Mouse (Mus musculus) monocyte, adult 5-6 weeks (primary cell): ENCODE data around the gene Cdh22. TPM values are rescaled to one million over a fixed set of nuclear protein-coding genes. Genes with fewer than 3 reads are reported as not detected.
A peak's percentile ranks its signal among the peaks of the same experiment; 100 is the strongest.

Experiments used
- ATAC-seq: fragments of 153-309, 156-312 bp; replicated peaks from 2 replicates; pipeline ENCODE4 v1.8.0; 2017; ENCODE audit warnings: mild to moderate bottlenecking; ENCODE audit not compliant: low TSS enrichment, insufficient number of reproducible peaks, severe bottlenecking, poor library complexity, low FRiP score
- total RNA-seq: library from RNA; stranded (forward); fragments of 200-1000, 200-491, 200-594 nt; gene quantifications from 3 replicates; pipeline ENCODE4 v1.2.3, GENCODE M21; 2017

Cdh22 gene
- total RNA-seq, 1 experiment from 2014 or later: 0.57 TPM

DNA sequence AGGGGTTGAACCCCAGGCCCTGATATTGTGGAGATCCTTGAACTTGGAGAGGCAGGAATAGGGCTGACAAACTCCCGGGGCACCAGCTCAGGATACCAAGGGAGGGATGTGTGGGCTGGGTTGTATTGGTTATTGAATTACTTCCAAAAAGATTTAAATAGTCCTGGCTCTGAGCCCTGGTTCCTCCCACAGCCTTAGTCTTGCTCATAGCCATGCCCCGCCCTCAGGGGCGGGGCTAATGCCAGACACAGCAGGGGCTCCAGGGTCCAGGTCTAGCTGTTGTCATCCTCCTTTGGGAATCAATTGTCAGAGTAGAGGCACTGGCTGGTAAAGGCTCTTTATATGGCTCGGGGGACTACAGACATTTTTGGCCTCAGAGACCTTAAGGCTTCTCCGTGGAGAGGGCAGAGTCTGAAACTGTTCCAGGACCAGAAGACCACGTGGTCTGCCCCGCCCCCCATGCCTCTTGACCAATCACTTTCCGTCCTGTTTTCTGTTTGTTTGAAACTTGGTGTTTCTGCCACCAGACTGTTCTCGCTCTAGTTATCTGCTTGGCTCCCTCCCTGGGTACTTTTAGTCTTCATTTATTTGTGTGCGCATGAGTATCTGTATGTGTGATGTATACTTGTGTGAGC, 113.3 kb downstream of the Cdh22 start:
- ATAC-seq: no peak

DNA sequence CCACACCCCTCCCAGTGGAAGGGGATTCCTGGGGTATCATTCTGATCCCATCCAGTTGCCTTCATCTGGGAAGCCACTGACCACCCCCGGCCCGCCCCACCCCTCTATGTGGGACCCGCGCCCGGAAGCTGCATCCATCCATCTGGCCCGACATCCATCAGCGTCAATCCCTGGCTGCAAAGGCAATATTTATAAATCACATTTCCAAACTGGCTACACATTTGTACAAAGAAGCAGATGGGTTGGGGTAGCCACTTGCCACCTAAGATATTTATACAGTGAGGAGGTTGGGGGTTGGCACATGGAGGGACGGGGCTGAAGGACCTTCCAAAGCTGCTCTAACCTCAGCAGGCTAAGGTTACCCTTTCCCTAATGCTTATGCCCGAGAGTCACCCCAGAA, 113.9 kb downstream of the Cdh22 start:
- ATAC-seq: no peak

DNA sequence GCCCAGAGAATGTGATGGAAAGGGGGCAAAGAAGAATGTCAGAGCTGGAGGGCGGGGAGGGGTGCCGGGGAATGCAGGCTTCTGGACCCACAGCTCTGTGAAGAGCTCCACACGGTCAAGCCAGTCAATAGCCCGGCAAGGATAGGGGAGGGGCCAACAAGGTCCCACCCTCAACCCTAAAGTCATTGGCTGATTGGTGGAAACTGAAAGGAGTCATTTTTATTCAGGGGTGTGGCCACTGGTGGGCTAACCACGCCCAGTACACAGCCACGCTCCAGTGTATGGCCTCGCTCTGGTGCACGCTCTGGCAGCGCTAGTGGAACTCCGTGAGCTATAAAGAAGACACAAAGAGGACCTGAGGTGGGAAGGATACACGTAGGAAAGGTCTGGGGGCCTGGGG, 120.9 kb downstream of the Cdh22 start:
- no peak for ATAC-seq

DNA sequence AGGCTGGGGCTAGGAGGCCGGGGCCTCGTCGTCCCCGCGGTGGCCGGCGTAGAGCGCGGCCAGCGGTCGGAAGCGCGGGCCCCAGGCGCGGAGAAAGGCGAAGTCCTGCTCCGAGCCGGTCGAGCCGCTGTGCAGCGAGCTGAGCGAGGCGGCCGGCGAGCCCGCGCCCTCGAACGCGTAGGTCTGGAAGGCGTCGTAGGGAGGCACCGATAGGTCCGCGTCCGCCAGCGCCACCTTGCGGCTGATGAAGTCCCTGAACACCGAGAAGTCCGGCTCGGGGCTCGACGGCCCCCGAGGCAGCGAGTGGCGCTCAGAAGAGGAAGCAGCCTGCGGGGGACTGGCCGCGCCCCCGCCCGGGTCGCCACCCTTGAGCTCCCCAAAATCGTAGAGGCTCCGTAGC, 122.5 kb downstream of the Cdh22 start:
- peak; percentile 73; the same call in 1 of the 2 replicates for ATAC-seq

DNA sequence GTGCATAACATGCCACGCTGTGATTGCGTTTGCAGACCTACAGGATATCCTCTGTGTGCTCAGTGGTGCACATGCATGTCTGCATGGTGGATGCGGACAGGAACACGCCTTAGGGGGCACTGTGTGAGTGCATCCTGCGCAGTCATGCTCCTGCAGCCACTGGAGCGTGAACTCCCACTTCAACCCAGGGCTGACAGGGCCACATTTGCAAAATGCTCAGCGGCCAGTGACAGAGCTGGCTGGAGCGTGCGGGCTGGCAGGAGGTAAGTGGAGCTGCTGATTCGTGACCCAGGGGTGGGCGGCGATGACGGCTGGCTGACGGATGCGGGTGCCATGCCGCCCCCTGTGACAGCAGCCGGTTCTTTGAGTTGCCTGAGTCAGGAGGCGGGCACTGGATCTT, 128.1 kb downstream of the Cdh22 start:
- ATAC-seq: no peak

DNA sequence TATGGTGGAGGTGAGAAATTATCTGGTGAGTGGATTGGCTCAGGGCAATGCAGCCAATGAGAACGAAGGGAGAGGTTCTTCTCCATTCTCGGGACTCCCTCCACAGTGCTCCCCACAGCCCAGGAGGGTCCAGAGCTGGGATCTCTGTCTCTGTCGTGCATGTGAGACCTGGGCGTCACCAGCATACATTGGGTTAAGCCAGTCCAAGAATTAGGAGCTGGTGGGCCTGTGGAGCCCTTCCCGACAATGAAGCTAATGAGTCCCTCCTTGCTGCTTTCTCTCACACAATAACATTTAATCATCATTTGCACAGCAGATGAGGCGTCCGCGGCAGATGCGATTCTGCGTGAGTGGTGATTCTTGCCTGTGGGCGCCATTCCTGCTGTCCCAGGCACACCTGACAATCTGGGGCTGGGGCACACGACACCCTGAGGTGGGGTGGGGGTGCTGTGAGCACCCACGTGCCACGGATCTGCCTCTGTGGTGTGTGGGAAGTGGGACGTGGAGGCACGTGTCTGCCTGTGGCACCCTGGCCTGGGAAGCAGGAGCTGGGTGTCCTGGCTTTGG, 129.1 kb downstream of the Cdh22 start:
- ATAC-seq: no peak

DNA sequence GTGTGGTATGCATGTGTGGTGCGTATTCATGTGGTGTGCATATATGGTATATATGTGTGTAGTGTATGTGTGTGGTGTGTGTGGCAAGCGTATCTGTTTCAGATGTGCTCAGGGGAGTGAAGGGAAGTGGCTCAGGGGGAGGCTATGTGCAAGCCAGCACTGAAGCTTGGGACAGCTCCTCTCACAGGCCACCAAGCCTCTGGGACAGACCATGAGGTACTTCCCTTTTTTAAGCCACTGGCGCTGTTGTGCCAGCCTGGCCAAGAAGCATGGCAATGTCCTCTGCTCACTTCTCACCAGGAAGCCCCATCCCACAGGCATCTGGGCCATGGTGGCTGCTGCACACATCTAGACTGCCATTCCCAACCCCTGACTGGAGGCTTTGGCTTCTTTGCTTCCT, 131.7 kb downstream of the Cdh22 start:
- no peak for ATAC-seq

DNA sequence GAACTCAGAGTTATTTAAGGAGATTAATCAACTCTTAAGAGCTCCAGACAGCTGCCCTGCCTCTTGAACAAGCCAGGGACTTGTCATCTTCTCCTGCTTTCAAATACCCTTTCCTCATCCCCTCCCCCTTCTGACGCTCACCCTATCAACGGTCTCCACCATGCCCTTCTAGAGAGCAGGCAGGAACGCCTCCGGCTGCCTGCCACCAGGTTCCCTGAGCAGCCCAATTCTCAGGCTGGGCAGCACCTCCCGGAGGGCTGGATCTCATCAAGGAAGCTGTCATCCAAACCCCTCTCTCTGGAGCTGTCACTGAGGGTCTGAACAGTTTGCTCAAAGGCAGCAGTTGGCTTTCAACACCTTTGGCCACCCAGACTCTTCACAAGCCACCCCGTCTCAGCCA, 133.9 kb downstream of the Cdh22 start:
- no peak for ATAC-seq

DNA sequence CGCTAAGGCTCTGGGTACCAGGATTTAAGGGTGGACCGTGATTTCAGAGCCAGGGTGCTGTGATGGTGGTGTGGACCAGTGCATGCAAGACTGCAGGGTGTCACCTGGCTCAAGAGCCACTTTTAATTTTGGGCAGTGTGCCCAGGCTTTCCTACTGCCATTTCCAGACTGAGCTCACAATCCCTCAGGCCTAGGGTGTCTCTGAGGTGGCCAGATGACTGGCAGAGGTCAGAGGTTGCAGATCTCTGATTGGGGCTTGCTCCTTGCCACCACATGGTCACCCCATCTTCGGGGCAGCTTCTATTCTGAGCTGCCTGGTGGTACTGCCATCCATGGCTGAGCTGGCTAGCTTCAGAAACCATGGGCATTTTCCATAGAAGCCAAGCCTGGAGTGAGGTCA, 135.8 kb downstream of the Cdh22 start:
- no peak for ATAC-seq

DNA sequence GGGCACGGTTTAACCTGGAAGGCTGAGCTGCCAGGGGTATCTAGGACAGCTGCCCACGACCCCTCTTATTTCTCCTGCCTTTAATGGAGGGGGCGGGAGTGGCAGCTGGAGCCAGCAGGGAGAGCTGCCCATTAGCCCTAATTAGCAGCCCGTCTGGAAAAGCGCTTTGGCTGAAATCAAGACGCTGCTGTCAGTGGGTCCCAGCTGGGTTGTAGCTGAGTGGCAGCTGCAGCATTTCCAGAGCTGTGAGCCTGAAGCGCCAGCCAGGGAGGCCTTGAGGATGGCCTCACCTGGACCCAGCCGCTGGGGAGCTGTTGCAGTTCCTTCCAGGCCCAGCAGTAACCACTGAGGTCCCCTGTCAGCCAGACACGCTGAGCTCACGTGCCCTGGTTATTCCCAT, 138.3 kb downstream of the Cdh22 start:
- no peak for ATAC-seq

DNA sequence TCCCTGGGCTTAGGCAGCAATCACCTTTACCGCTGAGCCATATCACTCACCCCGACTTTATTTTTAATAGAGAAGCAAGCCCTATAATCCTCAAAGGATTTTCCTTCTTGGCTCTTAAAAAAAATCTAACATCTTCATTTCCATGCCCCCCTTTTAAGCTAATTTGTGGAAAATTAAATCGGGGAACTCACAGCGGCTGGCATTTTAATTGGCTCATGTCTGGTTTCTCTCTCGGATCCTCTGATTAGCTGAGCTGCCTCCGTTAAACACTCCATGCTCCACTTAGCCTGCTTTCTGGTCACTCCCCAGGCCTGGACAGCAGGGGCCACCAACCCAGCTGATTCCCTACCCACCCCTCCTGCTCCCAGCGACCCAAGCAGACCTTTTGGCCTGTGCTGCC, 142.3 kb downstream of the Cdh22 start:
- ATAC-seq: no peak

DNA sequence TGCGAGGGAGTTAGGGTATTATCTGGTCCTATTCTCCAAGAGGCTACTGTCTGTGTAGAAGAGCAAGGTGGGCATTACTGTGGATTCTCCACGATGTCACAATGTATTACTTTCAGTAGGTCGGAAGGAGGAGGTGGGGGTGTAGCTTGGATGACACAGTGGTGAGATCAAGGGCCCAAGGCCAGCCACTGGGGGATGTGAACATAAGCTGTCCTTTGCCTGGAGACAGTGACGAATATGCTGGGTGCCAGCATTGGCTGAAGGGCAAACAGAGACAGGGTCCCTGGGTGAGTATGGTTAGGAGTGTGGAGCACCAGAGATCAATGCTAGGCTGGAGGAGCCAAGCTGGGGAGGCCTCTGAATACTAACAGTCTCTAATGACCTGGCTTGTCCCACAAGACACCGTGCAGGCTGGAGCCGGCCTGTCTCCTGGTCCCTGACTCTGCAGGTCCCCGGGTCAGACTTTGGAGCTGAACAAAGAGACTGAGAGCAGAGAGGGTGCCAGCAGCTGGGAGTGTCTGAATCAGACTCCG, 143.2 kb downstream of the Cdh22 start:
- no peak for ATAC-seq

DNA sequence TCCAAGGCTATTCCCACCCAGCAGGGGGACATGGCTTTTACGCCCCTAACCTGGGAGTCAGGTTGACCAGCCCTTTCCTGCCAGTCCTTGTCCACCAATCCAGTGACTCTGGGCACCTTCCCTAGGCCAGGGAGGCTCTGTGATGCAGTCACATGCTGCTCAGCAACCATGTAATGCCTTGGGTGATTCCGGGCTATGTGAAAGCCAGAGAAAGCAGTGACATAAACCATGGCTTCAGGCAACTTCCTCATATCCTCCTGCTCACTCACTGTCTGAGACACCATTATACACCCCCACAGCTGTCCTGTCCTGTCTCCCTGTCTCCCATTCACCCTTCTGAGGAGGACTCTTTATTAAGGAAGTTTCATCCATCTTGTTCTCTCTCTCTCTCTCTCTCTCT, 144.0 kb downstream of the Cdh22 start, which contains the start of gene 1700025C18Rik:
TSS of gene 1700025C18Rik (minus strand) at position 101 of the 400 bp plus-strand sequence.
- ATAC-seq: no peak

DNA sequence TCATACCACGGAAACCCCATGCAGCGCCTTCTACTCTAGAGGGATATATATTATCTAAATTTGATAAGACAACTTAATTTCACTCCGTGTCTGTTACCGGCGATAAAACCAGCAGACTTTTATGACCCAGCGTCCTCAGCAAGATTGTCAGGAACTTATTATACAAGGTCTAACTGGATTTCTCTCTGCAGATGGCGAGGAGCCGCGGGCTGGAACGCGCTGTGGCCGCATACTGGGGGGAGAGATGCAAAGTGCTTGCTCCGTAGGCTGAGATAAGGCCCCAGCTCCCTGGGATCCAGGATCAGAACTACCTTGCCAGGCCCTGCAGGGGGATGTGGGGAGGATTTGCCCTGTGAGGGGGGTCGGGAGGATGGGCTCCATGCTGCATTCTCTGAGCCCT, 145.2 kb downstream of the Cdh22 start:
- no peak for ATAC-seq

DNA sequence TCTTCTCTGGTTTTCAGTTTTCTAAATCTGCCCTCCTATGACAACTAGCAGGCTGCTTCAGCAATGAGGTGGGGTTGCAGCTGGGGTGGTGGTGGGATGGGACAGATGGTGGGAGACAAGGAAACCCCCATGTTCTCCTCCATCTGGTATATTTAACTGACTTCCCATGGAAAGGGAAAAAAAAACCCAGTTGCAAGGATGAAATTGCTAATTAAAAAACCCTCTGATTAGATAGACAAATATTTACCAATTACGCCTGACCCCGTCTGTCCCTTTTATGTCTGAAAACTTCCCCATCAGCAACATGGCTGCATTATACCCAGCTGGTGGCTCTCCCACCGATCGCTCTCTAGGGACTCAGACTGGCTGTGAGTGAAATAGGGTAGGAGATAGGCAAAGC, 148.0 kb downstream of the Cdh22 start:
- no peak for ATAC-seq

DNA sequence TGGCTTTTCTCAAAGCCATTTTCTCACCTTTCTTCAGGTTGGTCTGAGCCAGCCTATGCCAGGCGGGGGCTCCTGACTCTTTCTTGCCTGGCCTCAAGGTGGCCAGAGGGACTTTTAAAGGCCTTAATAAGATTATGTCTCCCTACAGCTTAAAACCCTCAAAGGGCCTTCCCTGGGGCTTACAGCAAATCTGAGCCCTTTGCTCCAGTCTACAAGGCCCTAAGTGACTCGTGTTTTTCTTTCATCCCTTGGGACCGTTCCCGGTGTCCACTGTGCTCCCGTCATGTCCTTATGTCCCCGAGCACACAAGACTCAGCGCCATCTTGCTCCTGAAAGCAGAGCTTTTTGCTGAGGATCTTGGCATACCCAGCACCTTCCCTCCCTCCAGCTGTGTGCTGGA, 153.4 kb downstream of the Cdh22 start:
- no peak for ATAC-seq

DNA sequence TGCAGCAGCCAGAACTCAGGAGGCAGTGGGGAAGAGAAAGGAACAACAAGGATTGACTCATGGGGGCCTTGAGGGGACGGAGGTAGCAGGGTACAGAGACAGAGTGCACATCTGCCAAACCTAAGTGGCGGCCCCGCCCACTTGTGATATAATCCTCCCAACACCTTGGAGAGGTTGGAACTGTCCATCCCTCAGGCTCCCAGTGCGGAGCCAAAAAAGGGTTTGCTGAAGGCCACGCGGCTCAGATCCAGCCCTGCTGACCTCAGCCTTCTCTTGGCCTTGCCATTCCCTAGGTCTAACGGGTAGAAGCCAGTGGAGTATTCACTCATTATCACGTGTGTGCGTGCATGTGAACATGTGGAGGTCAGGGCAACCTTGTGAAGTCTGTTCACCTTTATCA, 154.0 kb downstream of the Cdh22 start:
- no peak for ATAC-seq

DNA sequence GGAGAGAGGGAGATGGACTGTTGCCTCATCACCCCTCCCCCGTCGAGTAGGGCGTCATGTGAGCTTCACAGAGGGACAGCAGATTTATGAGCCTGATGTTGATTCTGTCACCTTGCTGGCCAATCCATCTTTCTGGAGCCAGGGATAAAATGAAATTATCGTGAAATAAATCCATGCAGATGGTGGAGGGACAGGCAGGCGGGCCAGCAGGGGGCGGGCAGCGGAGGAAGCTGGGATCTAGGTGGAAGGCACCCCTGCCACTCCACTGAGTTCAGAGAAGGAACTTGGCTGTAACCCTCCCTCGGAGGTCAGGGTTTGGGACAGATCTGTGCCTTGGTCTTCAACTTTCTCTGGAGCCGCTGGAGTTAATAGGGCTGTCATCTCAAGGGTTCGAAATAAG, 156.0 kb downstream of the Cdh22 start:
- ATAC-seq: no peak

DNA sequence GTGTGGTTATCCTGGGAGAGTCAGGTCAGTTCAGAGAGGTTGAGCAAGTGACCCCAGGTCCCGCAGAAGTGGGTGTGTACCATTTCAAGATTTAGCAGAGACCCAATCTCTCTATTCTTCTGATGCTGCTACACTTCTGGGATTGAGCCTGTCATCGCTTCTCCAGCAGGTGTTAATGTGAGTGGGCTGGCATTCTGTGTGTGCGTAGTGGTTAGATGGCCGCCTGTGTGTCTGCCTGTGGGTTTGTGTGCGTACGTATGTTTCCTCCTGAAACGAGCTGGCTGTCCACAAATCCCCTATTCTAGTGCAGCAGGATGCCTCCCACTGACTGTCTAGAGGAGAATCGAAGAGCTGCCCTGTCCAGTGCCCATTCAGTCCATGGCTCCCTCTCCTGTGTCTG, 156.6 kb downstream of the Cdh22 start:
- no peak for ATAC-seq

DNA sequence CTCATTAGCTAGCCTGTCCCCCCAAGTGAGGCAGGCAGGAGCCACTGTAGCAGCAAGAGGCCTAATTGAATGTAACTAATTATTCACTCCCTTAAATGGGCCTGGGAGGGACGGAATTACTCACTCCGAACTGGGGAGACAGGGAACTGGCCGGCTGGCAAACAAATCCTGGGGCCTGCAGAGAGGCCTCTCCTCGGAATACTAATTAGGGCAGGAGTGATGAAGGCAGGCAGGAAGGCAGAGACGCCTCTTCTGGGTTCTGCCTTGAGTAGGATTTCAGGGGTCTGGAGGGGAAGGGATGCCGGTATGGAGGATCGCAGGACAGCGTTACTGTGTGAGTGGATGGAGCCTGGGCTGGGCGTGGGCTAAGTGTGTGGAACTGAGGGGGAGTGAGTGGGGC, 157.6 kb downstream of the Cdh22 start:
- no peak for ATAC-seq

DNA sequence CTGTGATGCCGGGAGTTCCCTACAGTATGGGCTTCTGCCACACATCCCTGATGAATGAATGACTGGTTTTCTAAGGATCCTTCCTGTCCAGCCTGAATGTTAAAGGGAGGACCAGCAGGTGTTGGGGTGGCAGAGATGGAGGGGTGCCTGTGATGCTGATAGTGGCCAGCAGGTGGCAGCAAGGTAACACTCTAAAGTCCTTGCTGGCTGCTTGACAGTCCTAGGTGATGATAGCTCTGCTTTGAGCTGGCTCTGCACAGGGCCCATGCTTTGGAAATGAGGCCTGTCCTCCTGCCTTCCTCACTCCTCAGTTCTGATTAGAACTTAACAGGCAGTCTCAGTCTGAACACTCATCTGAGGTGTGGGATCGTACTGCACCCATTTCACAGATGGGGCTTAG, 159.7 kb downstream of the Cdh22 start:
- peak; percentile 82 for ATAC-seq
